Mouse (Mus musculus) retina, postnatal 7 days (tissue): Measurements from ENCODE around the gene Sipa1l2.

ENCODE experiments used
- DNase-seq: peaks from one replicate; pipeline ENCODE4 v3.0.0-alpha.2; 2012; ENCODE audit warnings: low read depth, low spot score

Gene Sipa1l2

DNA sequence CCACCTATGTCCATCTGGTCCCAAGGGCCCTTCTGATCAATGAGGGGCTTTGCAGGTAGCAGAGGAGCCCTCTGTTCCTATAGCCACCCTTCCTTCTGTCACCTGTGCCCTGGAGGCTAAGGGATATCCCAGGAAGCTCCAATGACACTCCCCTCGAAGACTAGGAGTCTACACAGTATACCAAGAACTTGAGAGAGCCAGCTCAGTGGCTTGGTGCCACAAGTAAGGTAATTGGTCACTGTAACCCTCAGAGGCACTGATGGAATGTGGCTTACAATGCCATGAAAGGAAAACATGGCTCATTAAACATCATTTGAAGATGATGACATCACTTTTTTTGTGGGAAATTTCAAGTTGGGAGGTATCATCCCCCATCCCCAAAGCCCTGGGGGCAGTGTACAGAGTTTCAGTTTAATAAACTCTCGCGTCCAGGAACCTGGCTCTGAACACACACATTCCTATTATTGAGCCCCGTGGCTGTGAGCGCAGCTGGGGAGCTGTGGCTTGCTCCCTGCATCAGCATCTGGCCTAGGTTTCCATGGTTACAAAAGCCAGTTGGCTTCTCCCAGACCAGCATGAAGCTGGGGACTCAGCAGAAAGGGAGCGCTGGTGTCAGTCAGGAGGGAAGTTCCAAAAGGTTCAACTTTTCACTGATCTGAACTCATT lies 104.3 kb downstream of the Sipa1l2 start:
- peak; percentile 20 for DNase-seq

DNA sequence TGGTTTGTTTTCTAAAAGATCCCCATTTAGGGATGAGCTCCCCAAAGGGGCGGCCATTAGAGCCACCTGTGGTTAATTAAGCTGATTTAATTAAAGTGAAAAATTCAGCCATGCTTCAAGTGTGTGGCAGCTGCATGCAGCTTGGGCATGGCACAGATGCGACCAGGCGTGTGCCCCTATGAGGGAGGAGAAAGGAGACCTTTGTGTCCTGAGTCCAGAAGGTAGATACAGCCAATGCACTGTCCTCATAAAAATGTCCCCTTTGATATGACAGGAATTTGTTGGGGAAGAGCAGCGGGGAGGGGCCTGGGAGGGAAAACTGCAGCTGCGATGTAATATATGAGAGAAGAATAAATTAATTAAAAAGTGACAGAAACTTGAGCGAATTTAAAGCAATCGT lies 106.7 kb downstream of the Sipa1l2 start:
- DNase-seq, result no peak

DNA sequence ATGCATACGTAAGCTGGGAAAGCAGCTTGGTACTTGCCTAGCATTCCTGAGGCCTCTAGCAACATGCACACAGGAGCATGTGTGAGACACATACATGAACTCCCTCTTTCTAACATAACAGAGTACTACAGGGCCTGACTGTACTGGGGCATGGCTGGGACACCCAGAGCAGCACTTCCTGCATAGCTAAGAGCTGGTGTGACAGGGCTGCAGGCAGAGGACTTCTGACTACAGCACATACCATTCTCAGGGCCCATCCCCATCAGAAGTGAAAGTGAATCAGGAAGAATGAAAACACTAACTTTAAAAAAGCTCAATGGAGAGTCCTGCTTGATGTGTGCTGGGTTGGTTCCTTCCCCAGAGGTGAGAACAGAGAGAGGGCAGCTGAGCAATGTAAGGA lies 108.1 kb downstream of the Sipa1l2 start:
- no peak for DNase-seq

DNA sequence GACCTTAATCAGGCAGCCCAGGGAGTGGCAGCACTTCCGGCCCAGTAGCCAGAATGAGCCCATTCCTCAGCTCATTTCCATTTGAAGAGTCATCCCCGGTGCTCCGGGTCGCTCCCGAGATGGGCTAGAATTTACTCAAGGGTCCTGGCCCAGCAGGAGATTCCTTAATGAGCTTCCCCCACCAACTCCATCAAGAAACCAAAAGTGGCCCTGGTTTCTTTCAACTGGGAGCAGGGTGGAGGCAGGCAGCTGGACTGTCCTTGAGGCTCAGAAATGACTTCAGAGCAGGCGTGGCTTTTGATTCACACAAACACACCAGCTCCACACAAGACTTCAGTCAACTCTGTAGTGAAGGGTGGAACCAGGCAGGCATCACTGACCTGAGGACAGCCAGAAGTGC lies 109.0 kb downstream of the Sipa1l2 start:
- DNase-seq, result no peak

DNA sequence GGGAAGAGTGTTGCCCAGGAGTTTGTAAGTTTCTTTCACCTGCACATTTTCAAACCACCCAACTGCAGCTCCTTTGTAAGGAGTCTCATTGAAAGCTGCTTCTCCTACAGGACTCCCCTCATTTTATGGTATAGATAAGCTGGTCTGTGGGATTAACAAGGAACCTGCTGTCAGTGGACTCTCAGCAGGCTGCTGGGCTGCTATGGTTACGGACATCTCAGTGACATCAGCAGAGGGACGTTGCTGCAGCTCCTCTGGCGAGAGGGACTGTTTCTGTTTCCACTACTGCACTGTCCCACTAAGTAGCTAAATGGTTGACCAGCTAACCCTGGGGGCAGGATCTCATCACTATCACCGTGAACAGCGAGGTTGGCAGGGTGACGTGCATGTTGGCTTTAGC lies 120.6 kb downstream of the Sipa1l2 start:
- no peak for DNase-seq

DNA sequence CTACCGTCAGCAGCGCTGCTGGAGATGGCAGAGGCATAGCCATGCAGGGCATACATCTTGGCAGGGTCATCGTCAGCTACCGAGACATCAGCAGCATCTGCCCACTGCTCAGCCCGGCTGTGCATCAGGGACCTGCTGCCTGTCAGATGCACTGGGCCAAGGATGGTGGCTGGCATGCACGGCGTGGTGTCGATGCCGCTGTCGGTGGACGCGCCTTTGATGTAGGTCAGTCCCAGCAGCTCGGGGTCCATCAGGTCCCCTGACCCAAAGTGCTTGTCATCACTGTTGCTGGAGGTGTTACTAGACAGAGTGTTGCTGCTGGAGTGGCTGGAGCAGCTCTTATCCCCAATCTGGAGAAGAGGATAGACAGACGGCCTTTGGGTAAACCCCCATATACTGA lies 122.1 kb downstream of the Sipa1l2 start:
- DNase-seq, result no peak

DNA sequence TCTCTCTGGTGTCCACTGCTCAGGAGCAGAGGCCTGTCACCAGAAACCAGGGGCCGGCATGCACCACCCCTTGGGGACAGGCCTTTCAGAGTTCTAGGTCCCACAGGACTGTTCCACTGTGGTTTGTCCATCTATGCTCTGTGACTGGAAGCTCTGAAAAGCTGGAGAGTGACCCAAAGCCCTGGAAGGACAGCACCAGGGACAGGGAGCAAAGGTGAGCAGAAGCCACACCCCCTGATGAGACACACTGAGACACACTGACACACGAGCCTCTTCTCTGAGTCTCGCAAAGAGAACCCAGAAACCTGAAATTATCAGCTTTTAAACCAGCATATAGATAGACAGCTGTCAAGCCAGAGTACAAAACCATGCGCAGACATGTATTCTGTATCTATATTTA lies 123.4 kb downstream of the Sipa1l2 start:
- DNase-seq, result no peak

DNA sequence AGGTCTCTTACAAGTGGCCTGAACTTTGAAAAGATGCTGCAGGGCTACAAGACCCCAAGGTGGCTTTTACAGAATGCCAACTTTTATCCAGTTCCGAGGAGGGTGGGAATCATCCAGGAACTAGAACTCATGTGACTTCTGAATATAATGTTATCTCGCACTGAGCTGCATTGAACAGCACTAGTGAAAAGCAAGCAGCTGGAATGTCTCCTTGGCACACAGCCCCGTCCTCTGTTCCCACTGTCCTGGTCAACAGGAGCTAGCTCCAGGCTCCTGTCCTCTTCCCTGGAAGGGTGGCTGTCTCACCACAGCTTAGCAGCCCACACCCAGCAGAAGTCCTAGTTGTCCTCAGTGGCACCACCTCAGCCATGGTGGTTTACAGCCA lies 124.4 kb downstream of the Sipa1l2 start:
- DNase-seq, result no peak

DNA sequence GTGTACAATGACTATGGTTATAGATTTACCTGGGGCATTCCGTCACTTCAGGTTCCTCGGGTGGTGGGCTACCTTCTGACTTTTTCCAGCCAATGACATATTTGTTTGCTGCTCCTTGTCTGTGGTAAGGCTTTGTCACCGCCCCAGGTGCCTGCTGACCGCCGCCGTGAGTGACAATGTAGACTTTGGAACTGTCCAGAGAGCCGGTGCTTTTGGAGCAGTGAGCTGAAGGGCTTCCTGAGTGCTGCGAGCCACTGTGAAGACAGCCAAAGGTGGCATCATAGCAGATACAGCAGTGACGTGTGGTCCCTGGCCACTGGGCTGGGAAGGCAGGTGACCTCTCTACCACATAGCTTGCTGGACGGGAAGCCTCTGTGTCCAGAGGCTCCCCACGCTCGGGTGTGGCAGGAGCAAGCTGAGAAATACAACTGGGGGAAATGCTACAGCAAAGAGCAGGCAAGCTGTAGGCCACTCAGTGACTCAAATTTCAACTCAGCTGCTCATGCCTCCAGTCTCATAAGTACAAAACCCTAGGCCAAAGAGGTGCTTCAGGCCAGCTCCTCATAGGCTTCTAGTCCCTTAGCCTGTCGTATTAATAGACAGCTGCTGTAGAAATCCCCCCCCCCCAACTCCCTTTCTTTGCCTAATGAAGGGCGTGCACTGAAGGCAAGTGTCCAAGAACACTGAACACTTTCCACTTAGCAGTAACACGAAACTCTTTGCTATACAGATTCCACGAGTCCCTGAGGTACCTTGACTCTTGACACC lies 125.0 kb downstream of the Sipa1l2 start:
- DNase-seq, result no peak

DNA sequence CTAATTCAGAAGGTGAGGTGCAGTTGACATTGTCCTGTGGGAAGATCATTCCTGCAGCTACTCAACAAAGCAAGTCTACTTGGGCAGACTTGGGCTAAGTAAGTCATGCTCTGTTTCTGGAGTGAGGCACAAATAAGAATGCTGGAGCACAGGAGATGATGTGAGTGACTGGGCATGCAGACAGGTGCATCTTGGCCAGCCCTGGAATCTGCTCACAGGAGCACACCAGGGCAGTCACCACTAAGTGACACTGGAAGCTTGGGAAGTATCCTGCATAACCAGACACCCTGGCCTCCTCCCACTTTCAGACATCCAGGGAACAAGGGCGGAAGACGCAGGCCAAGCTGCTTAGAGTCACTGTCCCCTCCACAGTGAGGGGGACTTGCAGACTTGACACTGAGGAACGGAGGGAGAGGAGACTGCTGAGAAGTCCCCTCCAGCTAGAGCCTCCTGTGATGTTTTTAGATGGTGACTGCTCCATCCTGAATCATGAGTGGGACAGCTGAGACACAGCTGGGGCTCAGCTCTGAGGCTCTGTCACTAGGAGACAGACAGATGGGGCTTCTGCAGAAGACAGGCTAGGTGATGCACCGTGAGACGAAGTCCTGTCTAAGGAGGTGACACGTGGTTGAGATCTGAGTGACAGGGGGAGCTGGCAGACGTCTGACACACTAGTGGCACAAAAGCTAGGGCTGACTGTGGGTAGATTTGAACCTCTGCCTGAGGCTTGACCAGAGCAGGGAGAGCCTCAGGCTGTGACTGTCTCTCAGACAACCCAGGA lies 134.1 kb downstream of the Sipa1l2 start:
- no peak for DNase-seq

DNA sequence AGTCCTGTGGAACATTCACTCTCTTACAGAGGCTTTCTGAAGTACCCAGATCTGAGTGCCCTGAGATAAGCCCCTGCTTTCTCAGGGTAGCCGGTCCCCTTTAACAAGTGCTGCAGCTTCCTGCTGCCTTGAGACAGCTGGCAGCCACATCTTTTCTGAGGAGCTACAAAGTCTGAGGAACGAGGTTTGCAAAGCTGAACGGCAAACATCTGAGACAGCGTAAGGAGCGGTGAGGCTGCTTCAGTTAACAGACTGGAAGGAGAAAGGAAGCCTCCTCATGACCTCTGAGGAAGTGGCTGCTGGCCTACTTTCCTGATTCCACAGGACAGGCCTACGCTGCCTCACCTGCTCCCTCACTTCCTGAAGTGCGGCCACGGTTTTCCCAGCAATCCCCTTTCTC lies 135.5 kb downstream of the Sipa1l2 start:
- no peak for DNase-seq

DNA sequence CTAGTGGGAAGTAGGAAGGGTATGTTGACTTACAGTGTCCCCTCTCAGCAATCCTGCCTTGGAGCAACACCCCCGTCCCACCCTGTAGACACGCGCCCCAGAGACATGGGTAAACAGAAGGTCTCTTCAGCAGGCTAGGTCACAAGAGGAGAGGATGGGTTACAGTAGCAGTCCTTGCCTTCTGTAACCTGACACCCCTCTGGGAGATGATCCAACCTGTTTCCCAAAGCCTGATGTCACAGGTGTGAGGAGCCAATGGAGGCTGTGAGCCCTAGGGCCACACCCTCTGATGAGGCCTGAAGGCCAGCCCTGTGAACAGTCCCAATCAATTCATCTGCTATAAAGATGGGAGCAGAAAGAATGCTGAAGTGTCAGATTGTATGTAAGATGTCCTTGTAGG lies 138.3 kb downstream of the Sipa1l2 start:
- no peak for DNase-seq

DNA sequence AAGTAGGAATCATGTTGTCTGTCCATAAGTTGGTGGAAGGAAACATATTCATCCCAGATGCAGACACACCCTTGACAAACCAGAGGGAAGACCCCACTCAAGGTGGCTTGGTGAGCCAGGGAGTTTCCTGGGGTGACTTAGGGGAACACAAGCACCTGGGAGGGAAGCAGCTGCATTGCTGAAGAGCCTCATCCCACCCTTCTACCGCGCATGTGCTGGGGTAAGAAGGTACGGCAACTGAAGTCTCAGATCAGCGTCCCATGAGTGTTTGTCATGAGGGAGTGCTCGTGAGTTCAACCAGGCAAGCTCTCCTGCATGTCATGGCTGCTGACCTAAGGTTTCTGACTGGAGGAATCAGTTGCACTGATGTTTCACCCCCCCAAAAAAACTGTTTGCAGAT lies 138.8 kb downstream of the Sipa1l2 start:
- DNase-seq, result no peak

DNA sequence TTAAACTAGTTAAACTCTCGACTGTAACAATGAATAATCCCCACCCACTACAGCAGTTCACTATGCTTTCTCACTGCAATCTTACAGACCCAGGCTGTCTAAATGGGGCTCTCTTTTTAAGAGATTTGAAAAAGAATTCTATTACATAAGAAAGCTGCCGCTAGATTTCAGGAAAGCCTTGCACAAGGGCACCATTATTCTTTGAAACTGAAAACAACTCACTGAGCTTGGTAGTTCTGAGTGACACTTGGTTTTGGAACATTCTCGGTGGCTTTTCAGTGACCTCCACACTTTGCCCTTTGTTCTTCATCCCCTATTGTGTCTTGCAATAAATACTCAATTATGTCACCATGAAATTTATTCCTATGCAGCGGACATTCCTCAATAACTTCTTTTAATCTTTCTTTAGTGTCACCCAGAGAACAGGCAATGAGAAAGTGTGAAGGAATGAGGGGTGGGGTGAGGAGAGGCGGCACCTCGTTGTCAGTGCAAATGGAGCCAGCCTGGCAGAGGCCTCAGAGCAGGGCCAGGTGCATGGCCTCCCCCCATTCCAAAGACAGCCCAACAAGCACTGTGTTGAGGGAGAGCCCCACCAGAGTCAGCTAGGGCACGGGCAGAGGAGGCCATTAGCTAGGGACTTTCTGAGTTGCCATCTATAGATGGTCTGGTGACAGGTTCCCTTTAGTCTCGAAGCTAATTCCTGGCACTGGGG lies 140.5 kb downstream of the Sipa1l2 start:
- DNase-seq, result no peak

DNA sequence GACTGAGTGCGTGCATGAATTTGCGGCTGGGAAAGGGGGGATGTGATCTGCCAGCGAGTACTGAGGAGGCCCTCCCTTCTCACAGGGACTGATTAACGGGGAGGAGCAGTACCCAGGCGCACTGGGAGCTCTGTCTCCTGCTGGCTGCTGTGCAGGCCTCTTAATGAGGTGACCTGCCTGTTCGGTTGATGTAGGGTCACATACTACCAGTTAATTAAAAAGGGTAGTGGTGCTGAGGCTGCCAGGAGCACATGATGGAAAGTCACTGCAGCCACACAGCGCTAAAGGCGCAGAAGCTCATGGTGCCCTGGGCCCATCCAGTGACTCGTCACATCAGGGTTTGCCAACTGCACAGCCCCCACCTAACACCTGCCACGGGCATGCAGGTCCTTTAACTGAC lies 145.7 kb downstream of the Sipa1l2 start:
- DNase-seq, result no peak

DNA sequence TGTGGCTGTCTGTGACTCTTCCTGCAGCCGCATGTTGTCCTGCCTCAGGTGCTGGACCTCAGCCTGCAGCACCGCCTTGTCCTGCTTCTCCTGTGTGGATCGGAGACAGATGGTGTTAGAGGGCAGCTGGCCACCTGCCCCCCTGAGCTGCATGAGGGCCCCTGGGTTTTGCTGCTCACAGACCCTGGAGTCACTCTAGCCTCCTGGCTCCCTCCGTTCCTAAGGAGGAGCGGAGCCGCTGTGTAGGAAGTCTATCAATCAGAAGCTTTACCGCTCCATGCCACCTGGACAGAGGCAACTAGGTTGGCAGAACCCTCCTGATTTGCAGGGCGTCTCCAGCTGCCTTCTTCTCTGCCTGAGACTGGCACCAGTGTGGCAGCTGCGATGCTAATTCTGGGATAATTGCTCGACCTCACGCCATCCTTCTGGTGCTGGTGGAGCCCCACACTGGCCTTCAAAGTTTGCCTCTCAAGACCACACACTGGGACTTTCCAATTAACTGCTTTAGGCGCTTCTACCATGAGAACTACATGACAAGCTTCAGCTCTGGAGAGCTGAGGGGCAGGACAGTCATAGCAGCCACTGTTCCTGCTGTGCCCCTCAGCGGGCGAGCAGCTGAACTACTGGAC lies 150.3 kb downstream of the Sipa1l2 start:
- peak; percentile 5 for DNase-seq

DNA sequence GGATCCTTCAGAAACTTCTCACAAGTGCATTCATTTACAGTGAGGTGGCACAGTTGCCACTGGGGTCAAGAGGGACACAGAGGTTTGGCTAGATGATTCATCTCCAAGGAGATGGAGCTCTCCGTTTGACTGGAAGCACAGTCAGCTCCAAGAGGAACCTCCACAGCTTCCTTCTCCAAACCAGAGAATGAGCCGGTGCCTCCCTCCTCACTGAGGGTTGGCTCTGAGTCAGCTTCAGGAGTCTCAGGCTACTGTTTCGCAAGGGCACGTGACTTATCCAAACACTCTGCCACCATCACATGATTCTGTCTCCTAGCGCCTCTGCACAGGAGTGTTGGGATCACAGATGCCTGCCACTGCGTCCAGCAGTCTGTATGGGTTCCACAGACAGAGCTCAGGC lies 153.5 kb downstream of the Sipa1l2 start:
- no peak for DNase-seq

DNA sequence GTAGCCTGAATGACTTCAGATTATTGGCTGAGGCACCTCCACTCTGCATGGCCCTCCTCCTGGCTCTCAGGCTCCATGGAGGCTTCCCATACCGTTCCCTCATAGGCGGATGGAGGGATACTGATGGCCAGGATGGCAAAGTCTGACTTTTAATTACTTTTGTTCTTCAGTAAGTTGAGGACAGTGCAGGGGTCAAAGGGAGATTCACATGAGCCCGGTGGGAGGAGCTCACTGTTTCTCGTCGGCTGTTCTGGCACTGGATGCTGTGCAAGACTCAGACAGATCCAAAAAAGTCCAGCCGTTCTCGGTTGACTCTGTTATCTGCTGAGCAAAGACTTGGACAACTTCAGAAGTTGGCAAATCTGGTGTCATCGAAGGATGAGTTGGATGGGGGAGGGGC lies 155.0 kb downstream of the Sipa1l2 start:
- DNase-seq, result no peak

DNA sequence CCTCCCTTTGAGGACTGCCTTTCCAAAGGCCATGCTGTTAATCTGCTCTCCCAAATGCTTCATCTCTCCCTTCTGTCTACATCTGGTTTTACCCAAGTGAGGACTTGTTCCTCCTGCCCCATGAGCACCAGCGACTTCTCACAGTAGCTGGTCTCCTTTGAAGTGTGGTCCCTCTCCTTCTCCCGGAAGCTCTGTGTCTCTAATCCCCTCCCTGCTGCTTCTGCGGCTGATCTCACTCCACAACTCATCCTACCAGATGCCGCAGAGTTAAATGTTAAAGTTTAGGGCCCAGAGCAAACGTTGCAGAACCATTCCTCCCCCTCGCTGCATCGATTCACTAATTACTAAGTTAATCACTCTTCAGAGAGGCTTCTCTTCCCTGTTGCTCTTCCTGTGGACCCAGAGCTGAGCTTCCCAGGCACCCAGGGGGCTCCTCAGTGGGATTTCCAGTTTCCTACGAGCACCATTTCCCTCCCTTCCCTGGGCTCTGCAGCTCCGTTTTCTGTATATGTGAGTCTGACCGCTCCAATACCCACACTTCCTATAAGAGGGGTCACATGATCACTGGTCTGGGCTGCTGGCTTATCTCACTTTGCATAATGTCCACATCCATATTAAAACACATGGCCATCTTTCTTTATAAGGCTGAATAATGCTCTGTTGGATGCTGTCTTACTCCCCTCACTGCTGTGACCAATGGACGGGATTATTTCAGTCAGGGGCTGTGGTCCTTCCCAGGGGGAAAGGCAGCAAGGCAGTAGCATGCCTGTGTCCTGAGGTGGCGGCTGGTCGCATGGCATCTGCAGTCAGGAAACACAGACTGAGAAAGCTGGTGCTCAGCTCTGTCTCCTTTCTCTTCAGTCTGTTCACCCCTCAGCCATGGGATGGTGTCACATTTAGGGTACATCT lies 156.4 kb downstream of the Sipa1l2 start:
- no peak for DNase-seq

DNA sequence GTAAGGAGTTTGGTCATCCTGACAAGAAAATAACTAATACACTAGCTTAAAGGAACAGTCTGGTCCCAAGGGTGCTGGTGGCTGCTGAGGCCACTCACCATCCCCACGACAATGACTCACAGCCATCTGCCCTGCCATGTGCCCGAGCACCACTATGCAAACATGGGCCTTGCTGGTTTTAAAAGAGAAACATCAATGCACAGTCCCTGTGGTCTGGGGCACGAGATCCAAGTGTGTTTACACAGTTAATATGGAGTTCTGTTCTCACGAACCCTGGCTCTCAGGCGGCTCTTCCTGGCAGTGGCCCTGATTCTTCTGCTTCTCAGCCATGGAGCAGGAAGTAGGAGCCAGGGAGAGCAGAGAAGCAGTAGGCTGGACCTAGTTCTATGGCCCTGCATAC lies 159.0 kb downstream of the Sipa1l2 start:
- no peak for DNase-seq

DNA sequence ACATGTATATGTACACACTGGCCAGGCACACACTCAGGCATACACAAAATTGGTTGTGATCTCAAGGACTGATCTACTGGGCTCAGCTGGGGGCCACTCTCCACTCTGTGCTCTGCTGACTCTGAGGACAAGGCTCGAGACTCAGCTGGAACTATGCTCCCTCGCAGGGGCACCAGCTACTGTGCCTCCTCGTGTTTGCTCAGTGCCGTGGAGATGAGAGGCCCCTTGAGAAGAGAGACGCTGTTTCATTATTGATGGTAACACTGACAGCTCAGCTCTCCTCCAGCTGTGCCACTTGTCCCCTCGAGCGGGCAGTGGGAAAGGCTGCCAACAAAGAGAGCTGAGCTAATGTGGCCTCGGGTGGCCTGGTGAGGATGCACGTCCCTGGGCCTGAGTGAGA lies 161.9 kb downstream of the Sipa1l2 start:
- no peak for DNase-seq
